Mouse (Mus musculus) lung, embryonic 16.5 days (tissue): Measurements from ENCODE around the gene Morn4. TPM values are rescaled to one million over a fixed set of nuclear protein-coding genes. Genes with fewer than 3 reads are reported as not detected.

Experiments
- ATAC-seq: fragments of 200-750 bp; cut with Nextera tagmentation; 2 replicates; pipeline ENCODE4 v1.8.0; 2017; ENCODE audit warnings: low read depth, mild to moderate bottlenecking, moderate library complexity
- H3K27ac ChIP-seq: fragments of 300-500 bp; sonication (generic); 2 replicates; pipeline ENCODE4 v1.5.1; 2014; ENCODE audit warnings: mild to moderate bottlenecking, control low read depth, low read length
- H3K27me3 ChIP-seq: fragments of 300-500 bp; sonication (generic); 2 replicates; pipeline ENCODE4 v1.6.1; 2014; ENCODE audit warnings: low read depth, low read length, mixed read lengths; ENCODE audit not compliant: control insufficient read depth, insufficient read depth
- H3K36me3 ChIP-seq: fragments of 300-500 bp; sonication (generic); 2 replicates; pipeline ENCODE4 v1.6.1; 2014; ENCODE audit warnings: low read length; ENCODE audit not compliant: control insufficient read depth, insufficient read depth
- H3K4me1 ChIP-seq: fragments of 300-500 bp; sonication (generic); replicated peaks from 2 replicates; pipeline ENCODE4 v1.6.1; 2014; ENCODE audit warnings: low read length, mixed read lengths; ENCODE audit not compliant: control insufficient read depth, insufficient read depth
- H3K4me2 ChIP-seq: fragments of 300-500 bp; sonication (generic); 2 replicates; pipeline ENCODE4 v1.6.1; 2014; ENCODE audit warnings: low read depth, low read length, control low read depth
- H3K4me3 ChIP-seq: fragments of 300-500 bp; sonication (generic); 2 replicates; pipeline ENCODE4 v1.5.1; 2014; ENCODE audit warnings: mild to moderate bottlenecking, low read length, control low read depth
- H3K9ac ChIP-seq: fragments of 300-500 bp; sonication (generic); 2 replicates; pipeline ENCODE4 v1.6.1; 2014; ENCODE audit warnings: low read length, control low read depth
- H3K9me3 ChIP-seq: fragments of 300-500 bp; sonication (generic); 2 replicates; pipeline ENCODE4 v1.6.1; 2016; ENCODE audit warnings: low read length; ENCODE audit not compliant: control insufficient read depth
- WGBS: fragments of 180-500 bp; shearing (Covaris S2); extraction: QIAGEN DNeasy Blood & Tissue Kit; methylation state at CpG from one replicate; pipeline ENCODE4 v1.1.7; 2014; 5-methylcytosine and 5-hydroxymethylcytosine counted together
- polyA plus RNA-seq: library from polyadenylated mRNA; unstranded; fragments of >200 nt; fragmentation: Nextera tagmentation; extraction: Ambion mirVana; gene quantifications from 2 replicates; pipeline ENCODE4 v1.2.1, GENCODE M21; 2015

Morn4 gene
- 16.5 and 18.5 TPM in 2 replicates for polyA plus RNA-seq

DNA sequence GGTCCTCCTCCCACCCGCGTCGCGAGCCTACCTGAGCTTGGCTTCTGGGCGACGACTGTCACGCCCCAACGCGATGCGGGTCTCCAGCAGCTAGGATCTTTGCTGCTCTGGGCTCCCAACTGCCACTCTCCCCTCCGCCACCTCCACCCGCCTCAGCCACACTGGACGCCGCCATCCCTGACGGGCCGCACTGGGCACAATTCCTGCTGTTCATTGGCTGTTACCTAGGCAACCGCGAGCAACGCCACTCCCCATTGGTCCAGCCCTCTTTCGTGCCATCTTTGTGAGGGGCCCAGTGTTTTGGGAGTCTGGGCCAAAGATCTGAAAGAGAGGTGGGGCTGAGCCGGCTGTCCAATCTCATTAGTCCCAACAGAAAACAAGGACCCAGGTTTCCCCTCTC lies at the start of gene Morn4:
TSS of gene Morn4 (minus strand) at position 192 of the 400 bp plus-strand sequence.
- ATAC-seq, result peak; percentile 59
- Histone ChIP-seq H3K4me2 (peak within 1 kb of the TSS; percentile 77), H3K36me3 (no peaks in the 10 kb centered on the region), H3K9ac (peak within 1 kb of the TSS; percentile 64), H3K4me1 (peaks cover 19% of the 10 kb centered on the region), H3K27me3 (no peaks in the 10 kb centered on the region), H3K9me3 (no peaks in the 10 kb centered on the region), H3K4me3 (peak within 1 kb of the TSS; percentile 72), H3K27ac (no peak within 1 kb of the TSS)
- WGBS, result under 1% methylated on average over 21 of the region's 21 CpGs

DNA sequence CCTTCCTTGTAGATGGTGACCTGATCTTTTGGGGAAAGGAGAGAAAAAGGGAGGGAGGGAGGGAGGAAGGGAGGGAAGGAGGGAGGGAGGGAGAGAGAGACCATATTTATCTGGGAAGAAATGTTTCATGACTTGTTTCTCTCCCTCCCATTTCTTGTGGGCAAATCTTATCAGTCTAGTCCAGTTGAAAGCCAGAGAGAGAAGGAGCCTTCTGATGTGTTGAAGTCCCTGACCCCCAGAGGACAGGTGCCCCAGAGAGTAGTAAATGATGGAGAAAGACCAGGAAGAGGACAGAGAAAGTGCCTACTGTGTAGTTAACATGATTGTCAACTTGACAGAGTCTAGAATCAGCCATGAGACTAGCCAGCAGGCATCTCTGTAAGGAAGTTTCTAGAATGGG lies 48.9 kb upstream of the Morn4 start:
- no peaks in the 10 kb centered on the region for H3K27me3 ChIP-seq
- no peaks in the 10 kb centered on the region for H3K9me3 ChIP-seq
- no peak overlapping the region for H3K27ac ChIP-seq
- no peak overlapping the region for H3K4me3 ChIP-seq
- H3K4me2 ChIP-seq, result no peak overlapping the region
- H3K9ac ChIP-seq, result no peak overlapping the region
- ATAC-seq, result no peak
- H3K36me3 ChIP-seq, result no peaks in the 10 kb centered on the region
- H3K4me1 ChIP-seq, result peaks cover 1% of the 10 kb centered on the region; the same call in 1 of the 2 replicates

DNA sequence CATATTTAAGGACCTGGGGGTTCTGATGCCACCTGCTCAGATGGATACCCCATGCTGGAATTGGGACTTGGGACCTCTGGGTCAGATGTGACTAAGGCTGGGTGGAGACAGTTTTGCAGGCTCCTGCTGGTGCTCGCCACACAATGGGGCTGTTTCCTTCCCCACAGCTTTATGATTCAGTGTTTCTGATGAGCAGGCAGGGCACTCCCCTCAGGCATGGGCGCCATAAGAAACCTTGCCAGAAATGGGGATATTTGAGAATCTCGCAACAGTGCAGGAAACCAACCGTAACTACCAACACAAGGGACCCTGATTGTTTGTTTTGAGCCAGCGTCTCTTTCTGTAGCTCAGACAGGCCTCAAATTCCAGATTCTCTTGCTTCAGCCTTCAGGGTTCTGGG lies 44.9 kb upstream of the Morn4 start:
- ATAC-seq, result no peak
- no peaks in the 10 kb centered on the region for H3K36me3 ChIP-seq
- H3K9me3 ChIP-seq, result no peaks in the 10 kb centered on the region
- no peaks in the 10 kb centered on the region for H3K27me3 ChIP-seq
- H3K27ac ChIP-seq, result no peak overlapping the region
- peaks cover 11% of the 10 kb centered on the region for H3K4me1 ChIP-seq
- no peak overlapping the region for H3K4me2 ChIP-seq
- no peak overlapping the region for H3K4me3 ChIP-seq
- 62% methylated on average over 5 of the region's 5 CpGs for WGBS
- no peak overlapping the region for H3K9ac ChIP-seq

DNA sequence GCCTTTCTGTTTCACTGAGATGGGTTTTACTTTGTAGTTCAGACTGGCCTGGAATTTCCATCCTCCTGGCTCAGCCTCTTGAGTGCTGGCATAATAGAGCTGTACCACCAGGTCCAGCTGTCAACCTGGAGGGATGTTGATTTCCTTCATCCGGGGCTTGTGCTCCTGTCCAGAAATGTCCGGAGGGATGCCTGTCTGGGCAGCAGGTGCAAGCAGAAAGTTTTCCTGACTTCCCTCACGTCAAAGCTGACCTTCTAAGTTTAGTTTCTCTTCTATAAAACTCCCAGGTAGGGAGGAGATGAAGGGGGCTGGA lies 44.1 kb upstream of the Morn4 start:
- H3K27ac ChIP-seq, result peak overlapping the region; percentile 84

DNA sequence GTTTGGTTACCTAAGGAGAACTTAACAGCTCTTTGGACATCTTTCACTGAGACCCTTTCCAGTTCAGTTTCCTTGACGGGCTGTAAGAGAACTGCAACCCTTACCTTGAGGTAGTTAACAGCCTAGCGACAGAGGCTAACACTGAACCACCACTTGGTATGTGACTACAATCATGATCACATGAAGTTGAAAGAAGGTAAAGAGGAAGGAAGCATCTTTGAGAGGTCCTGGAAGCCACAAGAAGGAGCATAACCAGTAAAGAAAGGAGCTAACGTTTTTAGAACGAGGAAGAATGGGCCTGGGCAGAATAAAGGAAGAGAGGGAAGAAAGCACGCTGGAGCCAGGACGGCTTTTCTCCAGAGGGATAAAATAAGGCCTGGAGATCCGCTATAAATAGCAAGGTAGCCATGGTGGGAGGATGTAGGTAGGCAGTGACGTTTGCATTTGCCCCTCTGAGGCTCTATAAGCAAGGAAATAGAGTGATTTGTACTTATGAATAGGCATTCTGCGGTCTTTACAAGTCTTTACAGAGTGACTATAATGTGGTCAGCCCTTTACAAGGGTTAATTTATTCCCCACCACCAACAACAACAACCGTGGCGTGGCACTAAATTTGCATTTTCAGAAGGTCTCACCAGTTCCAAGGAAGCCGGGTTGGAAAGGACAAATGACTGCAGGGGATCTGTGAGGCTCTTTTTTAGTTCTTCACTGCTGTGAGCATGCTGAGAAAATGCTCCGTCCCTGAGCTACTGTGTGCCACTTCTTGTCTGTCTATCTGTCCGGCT lies 43.5 kb upstream of the Morn4 start:
- peak overlapping the region; percentile 46 for H3K9ac ChIP-seq
- no peak for ATAC-seq

More for the DNA sequence above, 44.1 kb upstream of the Morn4 start:
- no peak overlapping the region for H3K4me2 ChIP-seq
- ATAC-seq, result no peak
- H3K9ac ChIP-seq, result no peak overlapping the region
- H3K4me3 ChIP-seq, result no peak overlapping the region
- H3K4me1 ChIP-seq, result peaks cover 16% of the 10 kb centered on the region
- no peaks in the 10 kb centered on the region for H3K27me3 ChIP-seq
- H3K9me3 ChIP-seq, result no peaks in the 10 kb centered on the region
- 47% methylated on average over 3 of the region's 3 CpGs for WGBS
- no peaks in the 10 kb centered on the region for H3K36me3 ChIP-seq

DNA sequence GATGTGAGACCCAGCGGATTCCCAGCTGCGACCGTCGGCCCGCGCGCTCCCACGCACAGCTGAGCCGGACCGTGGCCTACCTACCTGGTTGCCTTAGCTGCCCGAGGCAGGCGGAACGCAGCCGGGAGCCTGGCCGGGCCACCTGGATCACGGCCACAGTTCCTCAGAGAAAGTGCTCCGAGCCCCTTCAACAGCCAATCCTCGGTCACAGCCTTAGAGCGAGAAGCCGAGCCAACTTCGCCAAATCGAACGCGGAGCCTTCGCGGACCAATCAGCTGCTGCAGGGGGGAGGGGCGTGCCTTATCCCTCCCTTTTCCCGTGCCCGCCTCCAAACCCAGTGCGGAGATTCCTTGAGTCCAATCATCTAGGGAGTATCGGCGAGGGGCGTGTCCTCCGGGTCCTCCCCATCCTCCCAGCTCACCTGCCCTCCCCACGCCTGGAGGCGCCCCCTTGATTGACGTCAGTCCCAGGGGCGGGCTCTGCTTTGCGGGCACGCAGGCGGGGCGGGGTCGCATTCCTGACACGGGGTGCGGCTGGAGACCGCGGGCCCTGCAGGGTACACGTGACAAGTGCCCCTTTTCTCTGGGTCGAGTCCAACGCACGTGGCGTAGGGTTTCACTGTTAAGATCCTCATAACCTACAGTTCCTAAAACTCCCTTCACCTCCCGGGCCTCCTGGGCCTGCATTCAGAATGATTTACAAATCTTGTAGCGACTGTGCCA lies 42.8 kb upstream of the Morn4 start, which contains the start of gene Avpi1:
TSS of gene Avpi1 (minus strand) at position 273 of the 722 bp plus-strand sequence.
- H3K4me1 ChIP-seq, result peaks cover 18% of the 10 kb centered on the region
- under 1% methylated on average over 54 of the region's 54 CpGs for WGBS

More for the DNA sequence above, 43.5 kb upstream of the Morn4 start:
- Histone ChIP-seq H3K4me2 (peak overlapping the region; percentile 87), H3K9me3 (no peaks in the 10 kb centered on the region), H3K27me3 (no peaks in the 10 kb centered on the region), H3K36me3 (0 out of 2 replicates have a peak, but pooled peaks cover under 1% of the 10 kb centered on the region), H3K4me3 (peak overlapping the region; percentile 54), H3K4me1 (peaks cover 18% of the 10 kb centered on the region), H3K27ac (peak overlapping the region; percentile 84)
- WGBS, result 38% methylated on average over 14 of the region's 14 CpGs

DNA sequence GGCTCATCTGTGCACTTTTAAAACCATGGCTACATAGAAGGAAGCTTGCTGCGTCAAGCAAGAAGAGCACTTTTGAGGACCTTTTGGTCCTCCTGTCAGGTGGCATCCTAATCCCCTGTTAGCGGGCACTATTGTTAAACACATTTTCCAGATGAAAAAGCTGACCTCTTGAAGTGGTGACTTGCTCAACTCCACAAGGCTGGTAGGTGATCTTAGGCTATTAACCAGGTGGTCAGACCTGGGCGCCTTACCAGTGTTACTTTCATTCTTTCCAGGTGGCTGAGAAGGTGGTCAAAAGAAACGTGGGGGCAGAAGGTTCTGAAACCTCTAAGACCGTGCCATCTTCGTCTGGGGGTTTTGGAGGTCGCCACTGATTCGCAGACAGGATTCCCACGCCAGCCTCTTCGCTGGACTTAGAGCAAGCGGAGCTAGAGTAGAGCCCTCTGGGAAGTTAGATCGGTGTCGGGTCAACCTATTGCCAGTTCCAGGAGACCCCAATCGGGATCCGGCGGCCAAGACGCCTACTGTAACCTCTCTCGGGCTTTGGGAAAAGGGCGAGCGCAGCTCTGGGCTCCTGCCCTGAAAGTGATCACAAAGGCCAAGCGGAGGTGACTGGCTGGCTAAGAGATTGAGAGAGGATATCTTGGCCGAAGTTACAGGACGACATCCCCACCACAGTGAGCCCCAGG lies 42.0 kb upstream of the Morn4 start:
- peaks cover 18% of the 10 kb centered on the region for H3K4me1 ChIP-seq
- peaks cover 14% of the 10 kb centered on the region for H3K36me3 ChIP-seq
- no peaks in the 10 kb centered on the region for H3K9me3 ChIP-seq
- peak; percentile 1; the same call in 1 of the 2 replicates for ATAC-seq
- peak overlapping the region; percentile 76 for H3K9ac ChIP-seq
- peak overlapping the region; percentile 54 for H3K4me3 ChIP-seq
- H3K27me3 ChIP-seq, result no peaks in the 10 kb centered on the region
- H3K4me2 ChIP-seq, result peak overlapping the region; percentile 87
- peak overlapping the region; percentile 88 for H3K27ac ChIP-seq
- WGBS, result 4% methylated on average over 23 of the region's 23 CpGs

More for the DNA sequence above, 42.8 kb upstream of the Morn4 start, which contains the start of gene Avpi1:
- H3K36me3 ChIP-seq, result peaks cover 7% of the 10 kb centered on the region; the same call in 1 of the 2 replicates
- H3K9me3 ChIP-seq, result no peaks in the 10 kb centered on the region
- H3K4me2 ChIP-seq, result peak within 1 kb of the TSS; percentile 87
- peak within 1 kb of the TSS; percentile 88 for H3K27ac ChIP-seq
- no peaks in the 10 kb centered on the region for H3K27me3 ChIP-seq
- peak; percentile 97 for ATAC-seq
- peak within 1 kb of the TSS; percentile 54 for H3K4me3 ChIP-seq
- H3K9ac ChIP-seq, result peak within 1 kb of the TSS; percentile 76

DNA sequence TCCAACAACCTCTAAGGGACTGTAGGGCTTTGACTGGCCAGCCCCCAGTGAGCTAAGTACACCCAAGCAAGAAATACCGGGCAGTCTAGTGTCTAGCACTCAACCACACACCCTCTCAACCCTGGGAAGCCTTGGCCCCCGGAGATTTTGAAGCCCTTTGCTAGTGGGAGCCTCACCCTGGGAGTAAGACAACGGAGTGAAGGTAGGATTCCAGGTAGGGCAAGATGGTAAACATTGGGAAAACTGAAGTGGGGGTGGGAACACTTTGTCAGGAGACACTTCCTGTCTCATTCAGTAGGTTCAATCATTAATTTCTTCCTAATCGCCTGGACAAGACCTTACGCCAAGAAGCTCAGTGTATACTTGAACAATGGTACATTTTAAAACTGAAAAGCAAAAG lies 40.9 kb upstream of the Morn4 start:
- WGBS, result 57% methylated on average over 5 of the region's 5 CpGs
- ATAC-seq, result peak; percentile 18
- Histone ChIP-seq H3K9ac (peak overlapping the region; percentile 35), H3K9me3 (no peaks in the 10 kb centered on the region), H3K27ac (peak overlapping the region; percentile 88), H3K4me3 (peak overlapping the region; percentile 54), H3K4me2 (peak overlapping the region; percentile 87), H3K4me1 (peaks cover 18% of the 10 kb centered on the region), H3K36me3 (peaks cover 16% of the 10 kb centered on the region), H3K27me3 (no peaks in the 10 kb centered on the region)

DNA sequence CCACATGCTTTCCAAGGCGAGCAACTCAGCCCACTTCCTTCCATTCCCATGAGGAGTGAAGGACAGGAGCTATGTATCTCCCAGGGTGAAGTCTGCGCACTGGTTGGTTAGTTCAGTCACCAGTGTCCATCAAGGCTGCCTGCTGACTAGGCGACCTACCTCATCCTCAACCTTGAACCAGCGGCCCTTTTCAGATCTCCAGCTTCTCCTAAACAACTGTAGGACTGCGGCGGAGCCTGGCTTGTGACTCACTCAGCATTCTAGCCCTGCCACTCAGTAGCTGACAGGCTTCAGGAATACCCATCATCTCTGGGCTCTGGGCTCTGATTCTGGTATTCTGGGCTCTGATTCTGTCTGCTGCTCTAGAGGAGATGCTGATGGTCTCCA lies 40.1 kb upstream of the Morn4 start:
- H3K4me1 ChIP-seq, result peaks cover 18% of the 10 kb centered on the region
- peak overlapping the region; percentile 35; the same call in 1 of the 2 replicates for H3K9ac ChIP-seq
- H3K27me3 ChIP-seq, result no peaks in the 10 kb centered on the region
- no peaks in the 10 kb centered on the region for H3K9me3 ChIP-seq
- peak overlapping the region; percentile 88 for H3K27ac ChIP-seq
- ATAC-seq, result no peak
- peaks cover 23% of the 10 kb centered on the region for H3K36me3 ChIP-seq
- H3K4me3 ChIP-seq, result peak overlapping the region; percentile 54; the same call in 1 of the 2 replicates
- H3K4me2 ChIP-seq, result peak overlapping the region; percentile 87
- WGBS, result 79% methylated on average over 6 of the region's 6 CpGs
